Mouse (Mus musculus) intestine, embryonic 16.5 days (tissue): ENCODE data around the gene D6Wsu163e. TPM values are rescaled to one million over a fixed set of nuclear protein-coding genes. Genes with fewer than 3 reads are reported as not detected.

Experiments
- ATAC-seq: fragments of 200-750 bp; cut with Nextera tagmentation; 2 replicates; pipeline ENCODE4 v1.8.0; 2017; ENCODE audit warnings: moderate TSS enrichment, moderate library complexity
- H3K27ac ChIP-seq: fragments of 300-500 bp; sonication (generic); 2 replicates; pipeline ENCODE4 v1.5.1; 2014; ENCODE audit warnings: mild to moderate bottlenecking, low read length
- H3K27me3 ChIP-seq: fragments of 300-500 bp; sonication (generic); replicated peaks from 2 replicates; pipeline ENCODE4 v1.6.1; 2014; ENCODE audit warnings: low read length, control low read depth, mixed read lengths; ENCODE audit not compliant: control insufficient read depth, insufficient read depth
- H3K36me3 ChIP-seq: fragments of 300-500 bp; sonication (generic); 2 replicates; pipeline ENCODE4 v1.6.1; 2014; ENCODE audit warnings: low read length, control low read depth; ENCODE audit not compliant: control insufficient read depth, insufficient read depth
- H3K4me1 ChIP-seq: fragments of 300-500 bp; sonication (generic); 2 replicates; pipeline ENCODE4 v1.6.1; 2014; ENCODE audit warnings: low read length, control low read depth, mixed read lengths; ENCODE audit not compliant: control insufficient read depth, insufficient read depth
- H3K4me2 ChIP-seq: fragments of 300-500 bp; sonication (generic); 2 replicates; pipeline ENCODE4 v1.6.1; 2014; ENCODE audit warnings: low read depth, low read length, control low read depth
- H3K4me3 ChIP-seq: fragments of 300-500 bp; sonication (generic); 2 replicates; pipeline ENCODE4 v1.5.1; 2014; ENCODE audit warnings: mild to moderate bottlenecking, low read length
- H3K9ac ChIP-seq: fragments of 300-500 bp; sonication (generic); 2 replicates; pipeline ENCODE4 v1.6.1; 2014; ENCODE audit warnings: low read depth, low read length
- H3K9me3 ChIP-seq: fragments of 300-500 bp; sonication (generic); 2 replicates; pipeline ENCODE4 v1.6.1; 2016; ENCODE audit warnings: low read length, control low read depth; ENCODE audit not compliant: control insufficient read depth
- WGBS: fragments of 180-500 bp; shearing (Covaris S2); extraction: QIAGEN DNeasy Blood & Tissue Kit; methylation state at CpG from one replicate; pipeline ENCODE4 v1.1.7; 2014; 5-methylcytosine and 5-hydroxymethylcytosine counted together
- polyA plus RNA-seq: library from polyadenylated mRNA; unstranded; fragments of >200 nt; fragmentation: Nextera tagmentation; extraction: Ambion mirVana; gene quantifications from 2 replicates; pipeline ENCODE4 v1.2.1, GENCODE M21; 2015

Gene D6Wsu163e
- polyA plus RNA-seq, 1 experiment from 2014 or later: 20.7 TPM

- no peaks in the 10 kb centered on the region for H3K36me3 ChIP-seq
- H3K9ac ChIP-seq: no peak overlapping the region
- 14% methylated on average over 13 of the region's 13 CpGs for whole genome bisulfite sequencing
- H3K27me3 ChIP-seq: peaks cover 17% of the 10 kb centered on the region
- no peak overlapping the region for H3K4me2 ChIP-seq
- H3K4me1 ChIP-seq: no peaks in the 10 kb centered on the region
- no peak overlapping the region for H3K4me3 ChIP-seq
- H3K27ac ChIP-seq: no peak overlapping the region
- ATAC-seq: no peak
- H3K9me3 ChIP-seq: no peaks in the 10 kb centered on the region
Observed at GRCm38 (mm10) chr6:127020431-127020830, 80.7 kb downstream of the D6Wsu163e start.

GRCm38 (mm10) chr6:127024836-127025235 is 85.1 kb downstream of the D6Wsu163e start:
- H3K27me3 ChIP-seq: peaks cover 10% of the 10 kb centered on the region
- no peak for ATAC-seq
- 78% methylated on average over 7 of the region's 7 CpGs for WGBS
- H3K27ac ChIP-seq: no peak overlapping the region
- H3K9me3 ChIP-seq: no peaks in the 10 kb centered on the region
- H3K4me1 ChIP-seq: no peaks in the 10 kb centered on the region
- H3K4me3 ChIP-seq: no peak overlapping the region
- no peak overlapping the region for H3K4me2 ChIP-seq
- H3K9ac ChIP-seq: no peak overlapping the region
- H3K36me3 ChIP-seq: no peaks in the 10 kb centered on the region

Other genes with a start within 250 kb of the D6Wsu163e start
- 2.1 and 2.2 TPM in 2 replicates for gene Kcna6, start 199.3 kb upstream of the D6Wsu163e start, polyA plus RNA-seq
- gene Ndufa9, start 90.8 kb upstream of the D6Wsu163e start, polyA plus RNA-seq: 316 and 328 TPM in 2 replicates
- gene Akap3, start 86.9 kb upstream of the D6Wsu163e start, polyA plus RNA-seq: not detected in 2 replicates
- not detected in 2 replicates for gene Dyrk4, start 18.1 kb upstream of the D6Wsu163e start, polyA plus RNA-seq
- 35.2 and 37.1 TPM in 2 replicates for gene Rad51ap1, start 375 bp upstream of the D6Wsu163e start, polyA plus RNA-seq
- not detected in 2 replicates for gene Fgf6, start 75.6 kb downstream of the D6Wsu163e start, polyA plus RNA-seq
- gene Fgf23, start 132.9 kb downstream of the D6Wsu163e start, polyA plus RNA-seq: not detected in 2 replicates
- gene Tigar, start 169.6 kb downstream of the D6Wsu163e start, polyA plus RNA-seq: 4.1 and 4.6 TPM in 2 replicates
- 822 and 875 TPM in 2 replicates for gene Ccnd2, start 212.2 kb downstream of the D6Wsu163e start, polyA plus RNA-seq